Mouse (Mus musculus) heart, adult 2 months (tissue): ENCODE results near the gene Clec4a1.

Source experiments
- CTCF ChIP-seq: fragments of 200-600 bp; IDR thresholded peaks from 2 replicates; pipeline ENCODE4 v1.8.1; 2022; ENCODE audit warnings: antibody characterized with exemption, mild to moderate bottlenecking, moderate library complexity
- POLR2A ChIP-seq: fragments of 200-500 bp; IDR thresholded peaks from 2 replicates; pipeline ENCODE4 v1.6.1; 2011; ENCODE audit warnings: mild to moderate bottlenecking, low read depth, low read length, control low read depth; ENCODE audit not compliant: insufficient read depth

GRCm38 (mm10) chr6:122881287-122881686 is 40.4 kb upstream of the Clec4a1 start:
- no peak for TF ChIP-seq CTCF
- TF ChIP-seq POLR2A, result no peak
